Mouse (Mus musculus) mouse embryonic stem cell (cell line): ENCODE measurements around the gene Mcoln2.

ENCODE experiments used
- in situ Hi-C, 2 experiments: fragments of 300-500 bp; cut with MboI; formaldehyde crosslinking; loops; 1 replicate in 1 of 2; 3 replicates in 1 of 2; pipeline ENCODE4 v1.14.3; 2019 to 2020; ENCODE audit warnings: low sequenced_read_pairs in 2 of 2, low pct_unique_long_range_greater_than_20kb in 1 of 2, mixed read lengths in 1 of 2; ENCODE audit not compliant: unreplicated experiment in 1 of 2

Gene Mcoln2

GRCm38 (mm10) chr3:146149156-146150057, at the start of gene Mcoln2:
Mcoln2 (plus strand) TSS chr3:146149833.
- in situ Hi-C loops, result no loop called here

GRCm38 (mm10) chr3:146099925-146100324, 49.7 kb upstream of the Mcoln2 start:
- in situ Hi-C loops, result loop anchor here in 1 of 2 experiments (10.0 kb wide), 1 partner anchor 75 kb away; no protein-coding TSS in a partner anchor

DNA sequence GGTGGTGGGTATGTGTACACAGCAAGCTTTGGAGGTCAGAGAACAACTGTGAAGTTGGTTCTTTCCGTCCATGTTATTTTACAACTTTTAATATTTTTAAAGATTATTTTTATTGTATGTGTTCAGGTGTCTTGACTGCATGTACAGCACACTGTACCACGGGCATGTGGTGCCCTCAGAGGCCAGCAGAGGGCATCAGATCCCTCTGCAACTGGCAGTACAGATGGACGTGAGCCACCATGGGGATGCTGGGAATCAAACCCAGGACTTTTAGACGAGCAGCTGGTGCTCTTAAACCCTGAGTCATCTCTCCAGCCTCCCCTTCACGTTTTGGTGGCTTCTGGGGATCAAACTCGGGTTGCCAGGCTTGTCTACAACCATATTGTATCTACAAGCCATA, 47.6 kb upstream of the Mcoln2 start:
- in situ Hi-C loops, result loop anchor here in 1 of 2 experiments (10.0 kb wide), 1 partner anchor 73 kb away; no protein-coding TSS in a partner anchor

DNA sequence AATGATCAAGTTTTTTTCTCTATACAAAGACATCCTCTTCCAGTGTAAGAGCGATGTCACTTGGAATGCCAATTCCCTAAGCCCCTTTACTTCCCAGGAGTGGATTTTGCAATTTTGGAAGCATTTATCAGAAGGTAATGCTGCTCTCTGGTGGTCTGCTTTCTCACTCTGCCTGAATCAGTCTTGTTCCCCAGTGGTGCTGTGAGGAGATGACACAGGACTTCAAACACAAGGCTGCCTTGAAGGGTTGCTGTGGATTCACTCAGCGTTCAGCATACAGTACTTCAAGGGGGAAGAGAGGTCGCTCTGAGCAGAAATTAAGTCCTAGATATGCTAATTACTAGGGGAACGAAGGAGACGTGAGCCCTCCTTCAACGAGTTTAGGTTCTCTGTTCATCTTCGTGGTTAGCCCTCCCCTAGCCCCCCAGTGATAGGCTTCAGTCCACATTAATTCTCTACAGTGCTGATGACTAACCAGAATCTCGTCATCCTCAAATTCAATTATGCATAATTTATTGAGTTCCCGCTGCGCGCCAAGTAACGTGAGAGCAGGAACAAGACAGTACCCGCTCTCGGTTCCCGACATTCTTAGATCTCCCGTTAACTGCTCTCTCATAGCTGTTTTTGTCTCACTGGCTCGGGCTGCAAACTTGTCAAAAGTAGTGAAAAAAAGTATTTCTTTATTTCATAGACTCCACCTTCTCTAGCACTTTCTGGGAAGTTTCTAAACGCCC, 42.4 kb upstream of the Mcoln2 start:
- in situ Hi-C loops, result loop anchor here in 1 of 2 experiments (10.0 kb wide), 1 partner anchor 68 kb away; no protein-coding TSS in a partner anchor

DNA sequence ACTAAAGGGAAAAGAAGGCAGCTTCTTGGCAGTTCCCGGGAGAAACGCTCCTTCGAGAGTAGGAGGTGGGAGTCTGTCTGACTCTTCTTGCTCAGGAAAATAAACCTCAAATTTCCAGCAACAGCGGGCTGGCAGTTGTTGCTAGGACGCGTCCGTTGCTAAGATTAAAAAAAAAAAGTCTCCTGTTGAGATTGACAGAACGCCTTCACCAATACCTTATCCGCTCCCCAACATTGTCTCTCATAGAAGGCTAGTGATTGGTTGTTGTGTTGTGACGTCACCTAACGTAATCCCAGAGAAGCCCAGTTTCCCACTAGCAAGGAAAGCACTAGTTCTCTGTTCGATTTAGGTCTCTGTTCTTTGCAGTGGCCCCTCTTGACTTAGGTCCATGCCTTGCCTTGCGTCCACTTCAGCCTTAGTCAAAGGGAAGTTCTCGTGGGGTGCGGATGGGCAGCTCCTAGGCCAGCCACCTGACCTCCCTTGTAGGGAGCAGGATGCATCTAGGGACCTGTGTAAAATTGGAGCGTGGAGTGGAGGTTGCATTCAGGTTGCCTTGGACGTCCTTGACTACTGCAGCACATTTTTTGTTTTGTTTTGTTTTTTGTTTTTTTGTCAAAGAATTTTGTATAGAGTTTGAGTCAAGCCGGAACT, 41.6 kb upstream of the Mcoln2 start, which contains the start of gene Wdr63:
Gene Wdr63 (minus strand): TSS at position 210 of the 651 bp plus-strand sequence.
- in situ Hi-C loops, result loop anchor here in 1 of 2 experiments (10.0 kb wide), 1 partner anchor 67 kb away; no protein-coding TSS in a partner anchor

GRCm38 (mm10) chr3:146108945-146109344, 40.7 kb upstream of the Mcoln2 start:
- in situ Hi-C loops, result loop anchor here in 1 of 2 experiments (10.0 kb wide), 1 partner anchor 66 kb away; no protein-coding TSS in a partner anchor

- in situ Hi-C loops, result no loop called here
Measured at GRCm38 (mm10) chr3:146110358-146110757, 39.3 kb upstream of the Mcoln2 start.

GRCm38 (mm10) chr3:146110916-146111315, 38.7 kb upstream of the Mcoln2 start:
- in situ Hi-C loops, result no loop called here

DNA sequence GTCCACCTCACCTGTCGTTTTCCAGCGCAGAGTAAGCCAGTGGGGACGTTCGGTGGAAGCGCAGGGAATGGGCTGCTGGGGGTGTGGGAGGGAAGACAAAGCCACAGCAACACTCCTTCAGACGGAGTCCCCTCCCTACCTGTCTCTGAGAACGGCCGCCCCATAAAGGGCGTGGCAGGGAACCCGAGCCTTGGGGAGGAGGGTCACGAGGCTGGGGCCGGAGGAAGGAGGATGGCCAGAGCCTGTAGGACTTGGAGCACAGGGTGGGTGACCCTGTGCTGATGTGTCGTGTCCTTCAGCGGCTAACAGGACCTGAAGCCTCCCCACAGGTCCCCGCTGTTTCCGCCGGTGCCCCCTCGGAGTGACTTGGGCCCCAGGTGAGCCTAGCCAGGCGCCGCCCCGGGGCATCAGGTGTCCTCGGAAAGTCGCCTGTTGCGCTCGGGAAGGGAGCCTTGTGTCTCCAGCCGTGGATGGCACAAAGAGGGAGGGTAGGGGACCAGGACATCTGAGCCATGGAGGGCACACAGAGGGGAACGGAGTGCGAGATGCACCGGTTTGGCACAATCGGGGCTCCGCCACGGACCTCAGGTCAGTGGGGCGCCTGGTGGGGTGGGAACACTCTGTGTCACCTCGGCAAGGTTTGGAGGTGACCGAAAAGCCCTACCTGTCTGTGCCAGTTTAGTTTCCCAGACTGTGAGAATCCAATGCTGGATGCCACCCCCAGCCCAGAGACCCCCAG, 32.2 kb upstream of the Mcoln2 start, which contains the start of gene Mcoln3:
Gene Mcoln3 (plus strand): TSS at position 193 of the 739 bp plus-strand sequence.
- in situ Hi-C loops, result no loop called here

DNA sequence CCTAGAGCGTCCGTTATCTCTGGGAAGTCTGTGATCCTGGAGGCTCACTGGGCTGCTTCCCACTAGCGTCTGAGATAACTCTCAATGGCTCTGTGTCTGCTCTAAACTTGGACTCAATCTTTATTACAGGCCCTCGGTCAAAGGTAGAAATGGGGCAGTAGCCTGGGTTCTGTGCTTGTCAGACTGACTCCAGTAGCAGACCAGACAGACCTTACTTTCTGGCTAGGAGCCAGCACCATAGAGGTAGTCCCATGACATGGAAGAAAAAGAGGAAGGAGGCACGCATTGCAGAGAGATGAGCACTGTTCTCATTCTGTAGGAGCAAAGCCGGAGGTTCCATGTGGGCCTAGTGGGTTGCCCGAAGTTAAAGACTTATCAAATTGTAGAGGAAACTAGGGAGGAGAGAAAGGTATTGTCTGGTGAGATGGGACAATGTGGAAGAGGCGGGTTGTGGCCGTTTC, 31.6 kb upstream of the Mcoln2 start:
- in situ Hi-C loops, result no loop called here

DNA sequence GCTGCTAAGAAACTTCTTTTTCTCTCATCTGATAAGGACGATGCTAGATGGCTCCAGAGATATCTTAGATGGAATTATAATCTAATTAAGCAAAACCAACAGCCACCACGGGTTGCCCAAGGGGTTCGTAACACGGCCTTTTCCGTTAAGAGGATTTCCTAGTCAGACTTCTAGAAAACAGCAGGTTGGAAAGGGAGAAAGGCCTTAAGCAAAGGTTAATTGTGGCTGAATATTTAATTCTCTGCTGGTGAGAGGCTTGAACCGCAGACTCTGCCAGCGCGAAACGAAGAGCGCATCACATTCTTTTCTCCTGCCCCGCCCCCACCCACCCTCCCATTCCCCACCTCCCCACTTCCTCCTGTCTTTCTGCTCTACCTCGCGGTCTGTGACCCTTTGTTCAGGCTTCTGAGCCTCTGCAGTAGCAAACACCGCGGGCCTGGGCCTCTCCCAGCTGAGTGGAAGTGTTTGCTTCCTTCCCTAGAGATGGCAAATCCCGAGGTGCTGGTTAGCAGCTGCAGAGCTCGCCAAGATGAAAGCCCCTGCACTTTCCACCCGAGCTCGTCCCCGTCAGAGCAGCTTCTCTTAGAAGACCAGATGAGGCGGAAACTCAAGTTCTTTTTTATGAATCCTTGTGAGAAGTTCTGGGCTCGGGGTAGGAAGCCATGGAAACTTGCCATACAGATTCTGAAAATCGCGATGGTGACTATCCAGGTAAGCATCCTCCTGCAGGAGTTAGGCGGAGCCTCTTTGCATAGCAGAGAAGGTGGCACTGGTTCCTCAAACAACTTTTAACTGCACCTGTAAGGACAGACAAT, 28.1 kb upstream of the Mcoln2 start:
- in situ Hi-C loops, result no loop called here

DNA sequence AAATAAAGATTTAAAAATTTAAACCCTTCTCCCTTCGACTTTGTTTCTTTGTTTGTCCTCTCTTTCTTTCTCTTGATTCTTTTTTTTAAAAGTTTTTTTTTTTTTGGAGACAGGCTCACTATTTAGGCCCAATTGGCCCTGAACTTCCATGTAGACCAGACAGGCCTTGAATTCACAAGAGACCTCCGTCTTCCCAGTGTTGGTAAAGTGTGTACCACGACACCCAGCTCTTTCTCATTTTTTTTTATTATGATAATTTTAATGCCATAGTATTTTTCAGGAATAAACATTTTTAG, 27.6 kb upstream of the Mcoln2 start:
- in situ Hi-C loops, result no loop called here

GRCm38 (mm10) chr3:146122807-146123463, 26.7 kb upstream of the Mcoln2 start:
- in situ Hi-C loops, result no loop called here

DNA sequence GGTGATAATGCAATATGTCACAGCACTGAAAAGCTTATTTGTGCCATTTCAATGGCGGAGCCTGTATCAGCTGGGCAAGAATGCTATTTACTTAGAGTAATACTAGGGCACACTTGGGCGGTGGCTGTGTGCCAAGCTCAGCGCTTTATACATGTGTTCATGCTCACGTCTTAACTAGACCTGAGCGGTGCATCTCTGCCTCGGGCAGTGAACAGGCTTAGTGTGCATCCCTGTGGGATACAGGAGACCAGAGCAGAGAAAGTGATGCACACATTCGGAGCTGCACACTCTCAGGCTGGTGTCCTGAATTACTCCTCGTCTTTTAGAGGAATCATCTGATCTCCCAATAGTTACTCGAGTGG, 26.2 kb upstream of the Mcoln2 start:
- in situ Hi-C loops, result no loop called here

- in situ Hi-C loops, result no loop called here
Measured at GRCm38 (mm10) chr3:146127205-146127604, 22.4 kb upstream of the Mcoln2 start.

- in situ Hi-C loops, result no loop called here
Measured at GRCm38 (mm10) chr3:146134834-146135233, 14.8 kb upstream of the Mcoln2 start.

- in situ Hi-C loops, result no loop called here
Measured at GRCm38 (mm10) chr3:146135417-146135816, 14.2 kb upstream of the Mcoln2 start.
